Mouse (Mus musculus) right cerebral cortex, adult 2 months (tissue): ENCODE data around the gene Islr.

ENCODE experiments used
- DNase-seq, 2 experiments: peaks; one replicate each; pipeline ENCODE4 v3.0.0; 2021 to 2022; ENCODE audit warnings: low spot score in 2 of 2

The Islr gene

DNA sequence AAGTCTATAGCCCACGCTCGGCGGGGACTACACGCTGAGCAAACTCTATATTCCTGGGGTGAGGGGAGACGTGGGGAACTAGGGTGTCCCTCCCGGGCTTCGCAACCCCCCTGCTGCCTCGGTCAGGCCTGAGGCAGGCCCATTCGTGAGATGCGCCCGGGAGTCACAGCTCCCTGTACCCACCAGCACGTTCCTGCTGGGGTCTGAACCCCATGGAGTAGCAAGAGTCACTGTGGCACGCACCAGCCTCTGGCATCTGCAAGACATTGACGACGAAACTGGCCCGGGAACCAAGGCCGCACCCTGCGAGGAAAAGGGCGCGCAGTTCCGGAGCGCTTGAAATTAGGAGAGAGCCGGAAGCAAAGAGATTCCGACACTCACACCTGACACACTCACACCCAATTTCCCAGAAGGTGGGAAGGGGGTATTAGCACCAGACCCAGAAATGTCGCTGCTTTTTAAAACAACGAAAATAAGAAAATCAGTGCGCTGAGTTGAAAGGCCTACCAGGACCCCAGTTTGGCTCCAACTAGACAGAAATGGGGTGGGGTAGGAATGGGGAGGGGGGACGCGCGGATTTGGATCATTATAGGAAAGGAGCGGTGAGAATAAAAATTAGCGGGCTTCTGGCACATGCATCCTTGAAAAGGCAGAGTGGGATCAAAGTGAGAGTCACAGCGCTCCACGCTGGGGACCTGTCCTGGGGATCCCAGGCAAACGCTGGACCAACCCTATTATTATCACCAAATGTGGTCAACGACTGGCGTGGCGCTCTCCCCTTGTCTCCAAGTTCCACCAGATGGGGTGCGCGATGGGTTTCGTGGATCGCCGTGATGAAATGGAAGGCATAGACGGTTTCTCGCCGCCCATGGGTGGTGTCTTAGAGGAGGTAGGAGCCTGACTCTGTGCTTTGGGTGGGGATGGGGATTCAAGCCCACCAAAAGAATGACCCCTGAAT lies 7.2 kb downstream of the Islr start:
- peak in 1 of 2 experiments; percentile 22 for DNase-seq

GRCm38 (mm10) chr9:58196141-58196540 lies 8.0 kb downstream of the Islr start:
- DNase-seq: peak in 1 of 2 experiments; percentile 14

GRCm38 (mm10) chr9:58195671-58196070 lies 8.4 kb downstream of the Islr start:
- DNase-seq: peak in 1 of 2 experiments; percentile 14

DNA sequence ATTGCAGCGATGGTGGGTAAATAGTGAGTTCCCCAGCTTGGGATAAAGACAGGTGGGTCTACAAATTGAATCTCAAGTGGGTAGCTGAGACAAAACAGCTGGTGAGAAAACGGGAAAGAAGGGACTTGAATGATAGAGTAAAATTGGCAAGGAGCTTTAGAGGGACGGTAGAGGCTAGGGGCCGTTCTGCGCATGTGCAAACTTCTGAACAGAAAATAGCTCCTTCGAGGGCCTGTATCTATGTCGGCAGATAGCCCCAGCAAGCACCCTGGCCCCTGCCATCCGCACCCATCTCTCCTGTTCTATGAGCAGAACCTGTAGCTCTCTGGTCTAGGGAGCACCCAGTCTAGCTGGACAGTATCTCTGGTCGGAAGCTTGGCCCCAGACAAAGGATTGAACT lies 9.9 kb downstream of the Islr start:
- no peak for DNase-seq

GRCm38 (mm10) chr9:58184456-58184855 lies 19.6 kb downstream of the Islr start:
- peak; percentile 37 to 48 for DNase-seq

- no peak for DNase-seq
These were observed 24.7 kb downstream of the Islr start for GRCm38 (mm10) chr9:58179390-58179789.

- DNase-seq: no peak
These were observed 26.9 kb downstream of the Islr start for GRCm38 (mm10) chr9:58177165-58177564.

- peak; percentile 65 to 71 for DNase-seq
These were observed 28.2 kb downstream of the Islr start for GRCm38 (mm10) chr9:58175745-58176487.

GRCm38 (mm10) chr9:58174818-58175251 lies 29.3 kb downstream of the Islr start:
- DNase-seq: peak; percentile 53 to 66

DNA sequence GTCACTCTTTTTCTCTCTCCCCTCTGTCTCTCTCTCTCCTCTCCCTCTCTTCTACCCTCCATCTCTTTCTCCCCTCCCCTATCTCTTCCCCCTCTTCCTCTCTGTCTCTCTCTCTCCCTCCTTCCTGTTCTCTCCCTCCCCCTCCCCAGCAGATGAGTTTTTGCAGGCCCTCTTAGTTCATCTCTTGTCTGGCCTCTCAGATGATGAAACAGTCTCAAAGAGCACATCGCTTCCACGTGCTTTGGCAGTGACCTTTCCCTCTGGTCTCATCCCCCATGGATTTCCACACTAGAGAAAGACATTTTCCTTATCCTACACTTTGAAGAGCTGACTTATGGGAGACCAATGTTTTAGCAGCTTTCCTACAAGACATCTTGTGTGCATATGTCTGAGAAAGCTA lies 31.2 kb downstream of the Islr start:
- DNase-seq: no peak

GRCm38 (mm10) chr9:58169426-58169825 lies 34.7 kb downstream of the Islr start:
- no peak for DNase-seq

DNA sequence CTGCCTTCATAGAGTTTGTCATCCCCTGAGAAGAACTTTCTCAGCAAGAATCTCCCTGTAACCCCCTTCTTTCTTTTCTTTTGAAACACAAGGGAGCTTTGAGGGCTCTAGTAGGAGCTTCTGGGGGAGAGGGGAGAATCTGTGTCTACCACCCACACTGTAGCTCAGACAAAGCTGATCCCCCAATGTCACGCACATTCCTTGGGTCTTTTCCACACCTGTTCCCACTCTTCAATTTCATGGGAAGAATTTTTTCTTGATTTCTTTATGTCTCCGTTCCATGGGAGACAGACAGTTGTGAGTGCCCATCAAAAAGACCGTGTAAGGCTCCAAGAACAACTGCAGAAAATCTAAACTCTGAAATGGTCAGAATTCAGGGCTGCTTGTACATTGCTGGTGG lies 35.2 kb downstream of the Islr start:
- DNase-seq: no peak

DNA sequence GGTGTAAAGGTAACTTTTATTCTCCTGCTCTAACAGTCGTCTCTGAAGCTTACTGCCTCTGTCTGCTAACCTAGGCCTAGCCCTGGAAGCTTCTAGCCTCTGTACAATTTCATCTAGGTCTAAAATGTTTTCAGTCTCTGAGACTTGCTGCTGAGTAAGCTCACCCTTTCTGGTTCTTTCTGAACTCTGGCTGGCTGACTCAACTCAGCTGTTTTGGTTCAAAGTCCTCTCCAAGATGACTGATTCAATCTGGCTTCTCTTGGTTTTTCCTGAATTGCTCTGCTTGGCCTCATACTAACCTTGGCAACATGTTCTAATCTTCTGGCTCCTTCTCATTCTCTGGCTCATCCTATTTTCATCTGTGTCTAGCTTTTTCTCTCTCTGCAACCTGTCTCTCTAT lies 38.3 kb downstream of the Islr start:
- no peak for DNase-seq

- no peak for DNase-seq
These were observed 41.0 kb downstream of the Islr start for GRCm38 (mm10) chr9:58163146-58163545.

- DNase-seq: no peak
These were observed 41.9 kb downstream of the Islr start for GRCm38 (mm10) chr9:58162173-58162572.

DNA sequence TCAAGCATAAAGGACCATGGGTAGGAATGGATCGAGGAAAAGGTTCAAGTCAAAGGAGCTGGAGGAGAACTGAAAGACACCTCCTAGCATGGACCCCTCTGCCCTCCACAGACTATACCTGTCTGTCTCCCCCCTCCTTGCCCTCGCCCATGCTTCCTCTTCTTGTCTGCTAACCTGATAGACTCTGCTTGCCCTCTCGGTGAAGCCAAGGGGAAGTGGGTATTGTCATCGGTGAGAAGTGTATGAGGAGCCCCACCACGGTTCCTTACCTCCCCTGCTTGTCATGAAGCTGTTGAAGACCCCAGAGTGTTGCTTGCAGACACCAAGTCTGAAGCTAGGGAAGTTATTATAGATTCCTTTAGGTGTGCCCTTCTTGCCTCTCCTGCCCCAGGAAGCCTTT lies 43.8 kb downstream of the Islr start:
- DNase-seq: no peak

DNA sequence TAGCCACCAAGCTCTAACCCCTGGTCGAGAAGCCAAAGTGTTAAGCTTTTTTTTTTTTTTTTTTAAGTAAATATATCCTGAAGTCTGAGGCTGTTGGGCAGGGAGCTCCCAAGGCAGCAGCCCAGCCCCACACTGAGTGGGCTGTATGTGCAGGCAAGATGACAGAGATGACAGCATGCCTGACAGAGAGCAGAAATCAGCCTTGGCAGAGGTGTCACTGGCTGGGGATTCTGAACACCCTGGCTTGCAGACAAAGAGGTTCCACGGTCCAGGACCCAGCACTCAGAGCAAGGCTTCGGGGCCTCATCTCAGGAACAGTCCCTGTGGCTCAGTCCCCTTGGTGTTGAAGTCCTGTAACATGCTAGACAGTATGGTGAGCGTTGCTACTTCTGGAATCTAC lies 44.3 kb downstream of the Islr start:
- peak; percentile 23 to 31 for DNase-seq

- no peak for DNase-seq
These were observed 45.4 kb downstream of the Islr start for GRCm38 (mm10) chr9:58158541-58159311.

GRCm38 (mm10) chr9:58157838-58158237 lies 46.3 kb downstream of the Islr start:
- DNase-seq: no peak

GRCm38 (mm10) chr9:58156819-58157560 lies 47.1 kb downstream of the Islr start:
- DNase-seq: no peak

DNA sequence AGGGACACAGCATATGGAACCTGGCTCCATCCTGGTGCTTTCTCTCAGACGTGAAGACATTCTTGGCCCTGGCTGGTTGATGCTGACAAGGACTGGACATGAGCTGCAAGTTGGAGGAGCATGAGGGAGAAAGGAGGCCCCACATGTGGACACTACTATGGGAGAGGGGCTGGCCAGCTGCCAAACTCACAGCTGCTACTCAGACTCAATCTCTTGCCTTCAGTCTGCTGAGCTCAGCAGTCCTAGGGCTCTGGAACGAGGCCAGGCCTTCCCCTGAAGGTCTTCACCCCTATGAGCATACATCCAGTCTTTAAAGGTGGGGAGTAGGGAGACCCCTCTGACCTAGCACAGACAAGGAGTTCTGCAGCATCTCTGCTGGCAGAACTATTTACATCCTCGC lies 48.7 kb downstream of the Islr start:
- no peak for DNase-seq
